Mouse (Mus musculus): ENCODE results near the gene Tent5c.

DNA sequence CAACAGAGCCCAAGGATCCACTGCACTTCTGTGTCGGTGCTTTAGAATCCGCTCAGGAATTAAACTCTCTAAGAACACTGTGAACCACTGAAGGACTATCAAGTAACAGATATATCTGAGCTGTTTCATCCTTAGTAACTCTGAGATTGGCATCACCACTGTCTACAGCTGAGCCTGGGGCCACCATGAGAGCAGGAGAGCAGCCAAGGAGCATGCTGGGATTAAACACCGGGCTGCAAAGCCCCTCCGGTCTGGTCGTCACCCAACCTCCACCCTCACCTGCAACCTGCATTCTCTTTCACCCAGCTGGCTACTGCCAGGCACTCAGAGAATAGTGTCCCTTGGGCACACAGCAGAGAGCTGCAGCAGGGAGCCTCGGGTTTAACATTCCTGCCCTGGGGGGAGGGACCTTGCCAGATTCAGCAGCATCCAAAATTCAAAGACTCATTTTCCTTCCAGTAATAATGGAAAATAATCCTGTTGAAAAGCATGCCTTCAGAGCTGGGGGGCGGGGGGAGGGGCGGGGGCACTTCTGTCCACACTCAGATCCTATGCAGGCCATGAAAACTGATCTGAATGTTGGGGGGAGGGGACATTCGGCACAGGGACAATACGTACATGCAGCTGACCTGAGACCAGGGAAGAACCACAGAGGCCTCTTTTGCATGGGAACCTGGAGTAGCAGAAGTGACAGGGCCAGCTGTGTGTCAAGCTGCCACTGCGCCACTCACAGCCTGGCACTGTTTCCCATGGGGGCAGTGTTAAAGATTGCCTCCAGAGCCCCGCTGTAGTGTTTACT lies 25.8 kb downstream of the Tent5c start:
- no peak for TF ChIP-seq CTCF (IDR thresholded peaks at IDR 0.05; ENCODE audit: control insufficient read depth, insufficient read depth, insufficient replicate concordance, low read depth, low read length)
- TF ChIP-seq POLR2A (IDR thresholded peaks at IDR 0.05; ENCODE audit: control insufficient read depth, low read depth, low read length) = no peak
